Mouse (Mus musculus): ENCODE data around the gene Tnfsf9.
"Not testable (repeated sequence)": the region's sequence is repeated elsewhere in the genome, so short reads cannot be mapped to it uniquely, and the experiment has no call there.

- not testable (repeated sequence) for TF ChIP-seq CTCF (conservative IDR thresholded peaks at IDR 0.05; ENCODE audit: low read length); POU5F1 (IDR thresholded peaks at IDR 0.05; ENCODE audit: borderline replicate concordance, low read length); NANOG (IDR thresholded peaks at IDR 0.05; ENCODE audit: borderline replicate concordance, low read length)
Measured at GRCm38 (mm10) chr17:57134021-57134420, 28.9 kb downstream of the Tnfsf9 start.
